ENCODE assay signal across 8 mouse cellular contexts in genomic region chr7:81707471-81708140, GRCm38 (mm10). TPM values are rescaled to one million over a fixed set of nuclear protein-coding genes. Genes with fewer than 3 reads are reported as not detected.
DNase-seq lines count a peak whose midpoint lies in the region; ATAC-seq lines count a peak whose summit lies in the region.

Homer2 (minus strand) TSS chr7:81707527.

- ATAC-seq in neural tube, embryonic 12.5 days (ENCODE audit: low FRiP score, low read depth): no peak

- H3K27me3 ChIP-seq in neural tube, embryonic 12.5 days (replicated peaks): peaks cover 18% of the 10 kb centered on the region; the same call in 1 of the 2 replicates

- H3K27ac ChIP-seq in neural tube, embryonic 12.5 days: peak within 1 kb of the TSS; percentile 20; the same call in 1 of the 2 replicates

- WGBS in neural tube, embryonic 12.5 days: 78% methylated on average over 14 of the region's 14 CpGs

- no peaks in the 10 kb centered on the region for H3K36me3 ChIP-seq in neural tube, embryonic 12.5 days

- no peak for DNase-seq in layer of hippocampus, adult 18-20 months (ENCODE audit: low spot score in 2 of 2)
- DNase-seq in layer of hippocampus, adult 9-10 months (ENCODE audit: low spot score): no peak
- peak; percentile 41 to 47 for DNase-seq in cerebellum, postnatal 25 days
- peak; percentile 49 to 51 for DNase-seq in heart, adult 9 months (ENCODE audit: low spot score in 2 of 2)
- no peak for DNase-seq in layer of hippocampus, postnatal 25 days (ENCODE audit: extremely low spot score in 1 of 2, low spot score in 1 of 2)
- DNase-seq in thymus, adult 18-20 months: no peak
- no peak for DNase-seq in c-Kit-positive CD71-positive TER-119-positive erythroid progenitor cells, embryonic 14.5 days (ENCODE audit: low spot score)

- peak within 1 kb of the TSS; percentile 66 for H3K4me3 ChIP-seq in neural tube, embryonic 12.5 days

- peak within 1 kb of the TSS; percentile 86 for H3K4me2 ChIP-seq in neural tube, embryonic 12.5 days (replicated peaks)

- peak within 1 kb of the TSS; percentile 75 for H3K9ac ChIP-seq in neural tube, embryonic 12.5 days

- H3K4me1 ChIP-seq in neural tube, embryonic 12.5 days: peaks cover 12% of the 10 kb centered on the region

- H3K9me3 ChIP-seq in neural tube, embryonic 12.5 days: no peaks in the 10 kb centered on the region

RNA-seq across cellular contexts. Expression of gene Homer2, which starts in this region (rescaled TPM):
- total RNA-seq in layer of hippocampus, adult 18-20 months (2021): 10 to 100 TPM; 85.9 to 96.4 TPM
- total RNA-seq in layer of hippocampus, postnatal 25 days (2021): 10 to 100 TPM; 82.2 to 99.1 TPM
- polyA plus RNA-seq in neural tube, embryonic 12.5 days (2016; fragmentation: Nextera tagmentation; extraction: Ambion mirVana): 21.9 and 24.7 TPM in 2 replicates

Comparison
In these comparisons a context has a peak if more than half of its experiments do, and no peak if none do; other contexts are left out.
1. DNase-seq: peak in cerebellum, postnatal 25 days (2 of 2) and heart, adult 9 months (2 of 2); none in layer of hippocampus, adult 18-20 months (0 of 2), layer of hippocampus, adult 9-10 months (single experiment), layer of hippocampus, postnatal 25 days (0 of 2), thymus, adult 18-20 months (0 of 2) and c-Kit-positive CD71-positive TER-119-positive erythroid progenitor cells, embryonic 14.5 days (single experiment).